Mouse (Mus musculus): Measurements from ENCODE around the gene Pak6. TPM values are rescaled to one million over a fixed set of nuclear protein-coding genes. Genes with fewer than 3 reads are reported as not detected.

Pak6 gene
- polyA plus RNA-seq, 1 experiment from 2014 or later, result 6.8 TPM

DNA sequence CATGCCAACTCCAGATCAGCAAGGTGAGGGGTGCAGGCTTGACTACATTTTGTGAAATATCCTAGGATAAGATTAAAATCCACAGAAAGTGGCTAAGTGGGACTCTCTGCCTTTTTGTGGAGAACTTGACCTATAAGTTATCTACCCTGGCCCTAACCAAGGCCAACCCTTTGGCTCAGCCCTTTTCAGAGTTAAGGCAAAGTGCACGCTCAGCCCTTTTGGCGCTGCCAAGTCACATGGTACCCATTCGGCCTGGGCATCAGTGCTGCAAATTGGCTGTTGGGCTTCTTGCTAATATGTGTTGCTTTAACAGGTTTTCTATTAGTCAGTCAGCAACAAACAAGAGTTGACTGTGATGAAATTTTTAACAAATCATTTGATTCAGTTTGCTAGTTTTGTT, 24.7 kb downstream of the Pak6 start:
- peaks cover 9% of the 10 kb centered on the region; the same call in 1 of the 2 replicates for H3K27me3 ChIP-seq
- no peak overlapping the region for H3K27ac ChIP-seq
- H3K4me1 ChIP-seq, result no peaks in the 10 kb centered on the region
- no peaks in the 10 kb centered on the region for H3K36me3 ChIP-seq
- no peaks in the 10 kb centered on the region for H3K9me3 ChIP-seq (replicated peaks)
- WGBS, result 88% methylated on average over 3 of the region's 3 CpGs
- H3K9ac ChIP-seq, result no peak overlapping the region
- H3K4me2 ChIP-seq (replicated peaks), result no peak overlapping the region
- no peak overlapping the region for H3K4me3 ChIP-seq
- ATAC-seq (ENCODE audit: low FRiP score), result no peak

DNA sequence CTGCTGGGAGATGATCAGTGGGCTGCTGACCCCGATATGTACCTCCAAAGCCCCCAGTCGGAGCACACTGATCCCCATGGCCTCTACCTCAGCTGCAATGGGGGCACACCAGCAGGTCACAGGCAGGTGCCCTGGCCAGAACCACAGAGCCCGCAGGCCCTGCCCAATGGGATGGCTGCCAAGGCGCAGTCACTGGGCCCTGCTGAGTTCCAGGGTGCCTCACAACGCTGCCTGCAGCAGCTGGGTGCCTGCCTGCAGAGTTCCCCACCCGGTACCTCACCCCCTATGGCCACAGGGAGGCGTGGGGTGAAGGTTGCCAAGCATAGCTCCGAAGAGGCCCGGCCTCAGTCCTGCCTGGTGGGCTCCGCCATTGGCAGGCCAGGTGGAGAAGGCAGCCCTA, 26.8 kb downstream of the Pak6 start:
- no peak overlapping the region for H3K27ac ChIP-seq
- peaks cover 16% of the 10 kb centered on the region for H3K27me3 ChIP-seq
- no peaks in the 10 kb centered on the region for H3K9me3 ChIP-seq (replicated peaks)
- H3K4me1 ChIP-seq, result no peaks in the 10 kb centered on the region
- no peak overlapping the region for H3K4me3 ChIP-seq
- no peak overlapping the region for H3K9ac ChIP-seq
- 73% methylated on average over 10 of the region's 10 CpGs for WGBS
- no peak overlapping the region for H3K4me2 ChIP-seq (replicated peaks)
- H3K36me3 ChIP-seq, result no peaks in the 10 kb centered on the region
- no peak for ATAC-seq (ENCODE audit: low FRiP score)

DNA sequence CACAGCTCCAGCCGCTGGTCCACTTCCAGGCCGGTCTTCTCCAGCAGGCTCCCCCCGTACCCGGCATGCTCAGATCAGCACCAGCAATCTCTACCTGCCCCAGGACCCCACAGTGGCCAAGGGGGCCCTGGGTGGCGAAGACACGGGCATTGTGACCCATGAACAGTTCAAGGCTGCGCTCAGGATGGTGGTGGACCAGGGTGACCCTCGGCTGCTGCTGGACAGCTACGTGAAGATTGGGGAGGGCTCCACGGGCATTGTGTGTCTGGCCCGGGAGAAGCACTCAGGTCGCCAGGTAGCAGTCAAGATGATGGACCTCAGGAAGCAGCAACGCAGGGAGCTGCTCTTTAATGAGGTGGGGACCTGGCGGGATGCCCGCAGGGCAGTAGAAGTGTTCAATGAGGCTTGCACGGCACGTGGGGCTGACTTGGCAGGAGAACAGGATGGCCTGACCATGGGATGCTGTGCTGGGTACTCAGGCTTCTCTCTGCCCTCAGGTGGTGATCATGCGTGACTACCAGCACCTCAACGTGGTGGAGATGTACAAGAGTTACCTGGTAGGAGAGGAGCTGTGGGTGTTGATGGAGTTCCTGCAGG, 30.4 kb downstream of the Pak6 start:
- H3K36me3 ChIP-seq, result no peaks in the 10 kb centered on the region
- no peak for ATAC-seq (ENCODE audit: low FRiP score)
- H3K27ac ChIP-seq, result no peak overlapping the region
- no peaks in the 10 kb centered on the region for H3K9me3 ChIP-seq (replicated peaks)
- WGBS, result 86% methylated on average over 19 of the region's 19 CpGs
- peaks cover 38% of the 10 kb centered on the region for H3K27me3 ChIP-seq
- no peak overlapping the region for H3K9ac ChIP-seq
- H3K4me1 ChIP-seq, result peaks cover 2% of the 10 kb centered on the region; the same call in 1 of the 2 replicates
- H3K4me2 ChIP-seq (replicated peaks), result no peak overlapping the region
- no peak overlapping the region for H3K4me3 ChIP-seq

GRCm38 (mm10) chr2:118695677-118696232, 32.7 kb downstream of the Pak6 start:
- H3K4me1 ChIP-seq, result peaks cover 8% of the 10 kb centered on the region
- no peak overlapping the region for H3K27ac ChIP-seq
- no peak overlapping the region for H3K4me3 ChIP-seq
- H3K9me3 ChIP-seq (replicated peaks), result no peaks in the 10 kb centered on the region
- no peaks in the 10 kb centered on the region for H3K36me3 ChIP-seq
- no peak overlapping the region for H3K9ac ChIP-seq
- H3K27me3 ChIP-seq, result peaks cover 54% of the 10 kb centered on the region
- H3K4me2 ChIP-seq (replicated peaks), result no peak overlapping the region
- 28% methylated on average over 11 of the region's 11 CpGs for WGBS
- no peak; the same call in 1 of the 2 replicates for ATAC-seq (ENCODE audit: low FRiP score)

GRCm38 (mm10) chr2:118696451-118697308, 33.6 kb downstream of the Pak6 start:
- H3K27ac ChIP-seq, result no peak overlapping the region
- H3K4me2 ChIP-seq (replicated peaks), result no peak overlapping the region
- no peak for ATAC-seq (ENCODE audit: low FRiP score)
- peaks cover 12% of the 10 kb centered on the region for H3K4me1 ChIP-seq
- no peak overlapping the region for H3K4me3 ChIP-seq
- WGBS, result 56% methylated on average over 21 of the region's 21 CpGs
- no peaks in the 10 kb centered on the region for H3K9me3 ChIP-seq (replicated peaks)
- H3K36me3 ChIP-seq, result no peaks in the 10 kb centered on the region
- H3K27me3 ChIP-seq, result peaks cover 63% of the 10 kb centered on the region
- no peak overlapping the region for H3K9ac ChIP-seq

DNA sequence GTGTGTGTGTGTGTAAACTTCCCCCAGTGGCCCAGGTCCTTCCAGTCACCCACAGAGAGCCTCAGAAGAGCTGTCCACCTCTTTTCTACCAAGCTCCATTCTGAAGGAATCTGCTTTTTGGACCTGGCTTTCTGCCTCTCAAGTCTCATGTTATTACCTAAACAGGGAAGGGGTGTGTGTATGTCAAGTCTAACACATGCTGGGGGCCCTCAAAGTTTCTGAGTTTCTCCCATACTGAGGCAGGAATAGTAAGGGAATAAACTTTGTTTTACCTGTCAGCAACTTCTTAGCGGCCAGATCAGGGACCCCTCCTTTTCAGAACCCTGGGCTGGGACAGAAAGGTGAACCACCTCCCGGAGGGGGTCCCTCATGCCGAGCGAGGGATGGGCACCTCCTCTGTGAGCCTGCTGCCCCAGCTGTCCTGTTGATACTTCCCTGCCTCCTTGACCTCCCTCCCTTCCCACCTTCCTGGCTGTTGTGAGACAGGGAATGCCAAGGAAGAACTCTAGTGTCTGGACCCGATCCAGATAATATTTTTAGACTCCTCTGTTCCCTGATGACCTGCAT, 34.3 kb downstream of the Pak6 start:
- no peaks in the 10 kb centered on the region for H3K36me3 ChIP-seq
- peaks cover 14% of the 10 kb centered on the region for H3K4me1 ChIP-seq
- H3K9me3 ChIP-seq (replicated peaks), result no peaks in the 10 kb centered on the region
- H3K27ac ChIP-seq, result no peak overlapping the region
- WGBS, result 46% methylated on average over 5 of the region's 5 CpGs
- ATAC-seq (ENCODE audit: low FRiP score), result no peak
- H3K4me3 ChIP-seq, result no peak overlapping the region
- H3K27me3 ChIP-seq, result peaks cover 70% of the 10 kb centered on the region
- no peak overlapping the region for H3K9ac ChIP-seq
- no peak overlapping the region for H3K4me2 ChIP-seq (replicated peaks)

GRCm38 (mm10) chr2:118697955-118698354, 34.9 kb downstream of the Pak6 start:
- Histone ChIP-seq H3K36me3 (no peaks in the 10 kb centered on the region), H3K27me3 (peaks cover 76% of the 10 kb centered on the region), H3K9me3 (replicated peaks) (no peaks in the 10 kb centered on the region), H3K9ac (no peak overlapping the region), H3K27ac (no peak overlapping the region), H3K4me3 (no peak overlapping the region), H3K4me1 (peaks cover 20% of the 10 kb centered on the region), H3K4me2 (replicated peaks) (no peak overlapping the region)
- ATAC-seq (ENCODE audit: low FRiP score), result no peak
- WGBS, result 34% methylated on average over 7 of the region's 7 CpGs

DNA sequence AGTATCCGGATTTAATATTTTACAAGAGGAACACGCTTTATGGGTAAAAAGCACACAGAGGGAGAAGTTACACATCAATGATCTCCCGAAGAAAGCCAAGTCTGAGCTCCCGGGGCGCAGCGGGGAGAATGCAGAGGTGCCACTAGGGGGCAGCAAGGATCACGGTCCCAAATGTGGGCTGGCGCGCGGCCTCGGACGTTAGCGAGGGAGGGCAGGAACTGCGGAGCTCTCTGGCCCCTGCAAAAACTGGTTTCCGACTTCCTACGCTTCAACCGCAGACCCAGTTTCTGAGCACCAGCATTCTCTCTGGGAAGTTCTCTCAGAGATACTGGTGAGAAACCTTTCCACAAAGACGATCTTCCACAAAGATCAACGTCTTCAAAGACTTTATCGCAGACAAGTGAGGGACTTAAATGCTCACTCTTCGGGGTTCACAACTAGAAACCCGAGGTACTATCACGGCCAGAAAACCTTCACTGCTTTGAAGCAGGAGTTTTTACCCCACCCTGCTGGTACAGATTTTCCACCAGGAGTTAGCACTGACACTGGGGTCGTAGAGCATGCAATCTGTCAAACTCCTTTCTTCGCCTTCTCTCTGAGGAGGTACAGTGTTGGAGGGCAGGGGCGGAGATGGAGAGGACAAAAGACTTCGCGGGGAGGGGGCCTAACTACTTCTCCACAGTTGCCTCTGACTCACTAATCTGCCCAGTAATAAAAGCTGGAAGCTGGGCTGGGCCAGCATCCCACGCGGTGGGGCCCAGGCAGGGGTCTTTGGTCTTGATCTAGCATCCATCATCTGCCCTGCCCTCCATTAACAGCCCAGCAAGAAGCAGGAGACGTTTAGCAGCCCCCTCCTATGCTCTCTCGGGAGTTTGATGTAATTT, 37.3 kb downstream of the Pak6 start:
- Histone ChIP-seq H3K27me3 (peaks cover 91% of the 10 kb centered on the region), H3K27ac (no peak overlapping the region), H3K9me3 (replicated peaks) (no peaks in the 10 kb centered on the region), H3K4me3 (peak overlapping the region; percentile 15; the same call in 1 of the 2 replicates), H3K9ac (no peak overlapping the region; the same call in 1 of the 2 replicates), H3K4me2 (replicated peaks) (peak overlapping the region; percentile 42), H3K36me3 (no peaks in the 10 kb centered on the region), H3K4me1 (peaks cover 36% of the 10 kb centered on the region)
- ATAC-seq (ENCODE audit: low FRiP score), result peak; percentile 11; the same call in 1 of the 2 replicates
- WGBS, result 1% methylated on average over 32 of the region's 32 CpGs

- ATAC-seq (ENCODE audit: low FRiP score), result no peak
Observed at GRCm38 (mm10) chr2:118701161-118701560, 38.1 kb downstream of the Pak6 start.

GRCm38 (mm10) chr2:118701971-118702882, 39.1 kb downstream of the Pak6 start:
- peak overlapping the region; percentile 35; the same call in 1 of the 2 replicates for H3K9ac ChIP-seq

More at GRCm38 (mm10) chr2:118701161-118701560, 38.1 kb downstream of the Pak6 start:
- peaks cover 94% of the 10 kb centered on the region for H3K27me3 ChIP-seq
- H3K36me3 ChIP-seq, result no peaks in the 10 kb centered on the region
- WGBS, result 4% methylated on average over 5 of the region's 5 CpGs
- H3K4me2 ChIP-seq (replicated peaks), result no peak overlapping the region
- no peak overlapping the region for H3K27ac ChIP-seq
- no peak overlapping the region for H3K9ac ChIP-seq
- H3K4me1 ChIP-seq, result peaks cover 38% of the 10 kb centered on the region
- H3K9me3 ChIP-seq (replicated peaks), result no peaks in the 10 kb centered on the region
- H3K4me3 ChIP-seq, result 0 out of 2 replicates have a peak overlapping the region, but pooled peaks have one; percentile 15

More at GRCm38 (mm10) chr2:118701971-118702882, 39.1 kb downstream of the Pak6 start:
- peaks cover 44% of the 10 kb centered on the region for H3K4me1 ChIP-seq
- 0 out of 2 replicates have a peak, but pooled peaks have one; percentile 5 for ATAC-seq (ENCODE audit: low FRiP score)
- H3K4me3 ChIP-seq, result peak overlapping the region; percentile 45
- H3K36me3 ChIP-seq, result no peaks in the 10 kb centered on the region
- WGBS, result 3% methylated on average over 51 of the region's 51 CpGs
- peak overlapping the region; percentile 70 for H3K4me2 ChIP-seq (replicated peaks)
- peaks cover 94% of the 10 kb centered on the region for H3K27me3 ChIP-seq
- H3K27ac ChIP-seq, result no peak overlapping the region
- no peaks in the 10 kb centered on the region for H3K9me3 ChIP-seq (replicated peaks)
